In genomic region chr14:54206309-54206708, GRCm38 (mm10) we compare ENCODE assay signal across 28 mouse cellular contexts. TPM values are rescaled to one million over a fixed set of nuclear protein-coding genes. Genes with fewer than 3 reads are reported as not detected.
DNase-seq lines count a peak whose midpoint lies in the region; ATAC-seq and TF ChIP-seq lines count a peak whose summit lies in the region.
"Had no signal": no experiment of that assay in that cellular context is flagged by ENCODE, and none has a peak within 500 bp of the region (broad histone marks: within the 10 kb centered on the region; RNA-seq: fewer than 3 reads in every experiment).

No protein-coding gene starts in this region.

- H3K9me3 ChIP-seq in heart, postnatal 0 days (replicated peaks; ENCODE audit: control insufficient read depth, low read length), result no peaks in the 10 kb centered on the region
- H3K9me3 ChIP-seq in heart, embryonic 11.5 days (replicated peaks; ENCODE audit: control insufficient read depth, low read length), result no peaks in the 10 kb centered on the region
- H3K9me3 ChIP-seq in kidney, postnatal 0 days (replicated peaks; ENCODE audit: low read length), result no peaks in the 10 kb centered on the region
- H3K9me3 ChIP-seq in intestine, embryonic 15.5 days, result no peaks in the 10 kb centered on the region
- no peaks in the 10 kb centered on the region for H3K9me3 ChIP-seq in midbrain, embryonic 16.5 days (replicated peaks; ENCODE audit: control insufficient read depth, low read length, poor library complexity, severe bottlenecking)
- H3K9me3 ChIP-seq: embryonic facial prominence, embryonic 13.5 days; forebrain, embryonic 12.5 days; limb, embryonic 10.5 days; neural tube, embryonic 15.5 days had no signal

- no peak overlapping the region for H3K9ac ChIP-seq in heart, postnatal 0 days (replicated peaks; ENCODE audit: low read depth, low read length)
- H3K9ac ChIP-seq in heart, embryonic 11.5 days (ENCODE audit: low read depth, low read length), result no peak overlapping the region
- no peak overlapping the region for H3K9ac ChIP-seq in kidney, postnatal 0 days (ENCODE audit: low read depth, low read length)
- H3K9ac ChIP-seq in intestine, embryonic 15.5 days, result no peak overlapping the region
- H3K9ac ChIP-seq in midbrain, embryonic 16.5 days (ENCODE audit: low read depth, low read length), result no peak overlapping the region
- H3K9ac ChIP-seq: embryonic facial prominence, embryonic 13.5 days; forebrain, embryonic 12.5 days; hindbrain, embryonic 14.5 days; liver, postnatal 0 days; neural tube, embryonic 15.5 days had no signal

- peaks cover 14% of the 10 kb centered on the region; the same call in 1 of the 2 replicates for H3K4me1 ChIP-seq in heart, postnatal 0 days (ENCODE audit: control insufficient read depth, insufficient read depth)
- peaks cover 29% of the 10 kb centered on the region for H3K4me1 ChIP-seq in heart, embryonic 11.5 days (ENCODE audit: control insufficient read depth, insufficient read depth, low read length)
- peaks cover 6% of the 10 kb centered on the region; the same call in 1 of the 2 replicates for H3K4me1 ChIP-seq in kidney, postnatal 0 days (replicated peaks; ENCODE audit: insufficient read depth, low read length)
- peaks cover 8% of the 10 kb centered on the region for H3K4me1 ChIP-seq in intestine, embryonic 15.5 days (replicated peaks)
- peaks cover 3% of the 10 kb centered on the region; the same call in 1 of the 2 replicates for H3K4me1 ChIP-seq in midbrain, embryonic 16.5 days (ENCODE audit: control insufficient read depth, insufficient read depth, low read length)
- H3K4me1 ChIP-seq: embryonic facial prominence, embryonic 13.5 days; forebrain, embryonic 12.5 days had no signal

- no peak for ATAC-seq in heart, postnatal 0 days (ENCODE audit: insufficient read depth, low read depth)
- no peak for ATAC-seq in heart, embryonic 11.5 days (replicated peaks; ENCODE audit: insufficient number of reproducible peaks, low FRiP score, low TSS enrichment)
- no peak for ATAC-seq in kidney, postnatal 0 days (replicated peaks; ENCODE audit: low FRiP score, low read depth)
- no peak; the same call in 1 of the 2 replicates for ATAC-seq in intestine, embryonic 15.5 days
- no peak for ATAC-seq in midbrain, embryonic 16.5 days
- ATAC-seq: liver, postnatal 0 days; lung, postnatal 0 days had no signal

- H3K27me3 ChIP-seq in heart, postnatal 0 days (ENCODE audit: control insufficient read depth, insufficient read depth, low read length), result no peaks in the 10 kb centered on the region
- no peaks in the 10 kb centered on the region for H3K27me3 ChIP-seq in heart, embryonic 11.5 days (ENCODE audit: control insufficient read depth, insufficient read depth, low read length)
- H3K27me3 ChIP-seq in kidney, postnatal 0 days (ENCODE audit: insufficient read depth, low read length), result no peaks in the 10 kb centered on the region
- H3K27me3 ChIP-seq in intestine, embryonic 15.5 days (replicated peaks), result no peaks in the 10 kb centered on the region
- no peaks in the 10 kb centered on the region for H3K27me3 ChIP-seq in midbrain, embryonic 16.5 days (ENCODE audit: control insufficient read depth, insufficient read depth, low read depth, low read length)
- H3K27me3 ChIP-seq: embryonic facial prominence, embryonic 13.5 days; forebrain, embryonic 12.5 days; neural tube, embryonic 15.5 days had no signal

- no peak overlapping the region for H3K4me2 ChIP-seq in heart, postnatal 0 days (ENCODE audit: low read depth, low read length)
- no peak overlapping the region for H3K4me2 ChIP-seq in heart, embryonic 11.5 days
- H3K4me2 ChIP-seq in kidney, postnatal 0 days (ENCODE audit: low read length), result no peak overlapping the region
- H3K4me2 ChIP-seq in intestine, embryonic 15.5 days (replicated peaks), result no peak overlapping the region
- H3K4me2 ChIP-seq in midbrain, embryonic 16.5 days (ENCODE audit: low read length), result no peak overlapping the region
- H3K4me2 ChIP-seq: embryonic facial prominence, embryonic 13.5 days; forebrain, embryonic 12.5 days; hindbrain, embryonic 14.5 days; neural tube, embryonic 15.5 days had no signal

- no peak overlapping the region for H3K4me3 ChIP-seq in heart, postnatal 0 days (ENCODE audit: low read depth, low read length)
- no peak overlapping the region for H3K4me3 ChIP-seq in heart, embryonic 11.5 days (ENCODE audit: low read depth, low read length)
- no peak overlapping the region for H3K4me3 ChIP-seq in kidney, postnatal 0 days (replicated peaks; ENCODE audit: low read depth, low read length)
- no peak overlapping the region for H3K4me3 ChIP-seq in intestine, embryonic 15.5 days (replicated peaks)
- no peak overlapping the region for H3K4me3 ChIP-seq in midbrain, embryonic 16.5 days (ENCODE audit: low read depth, low read length)
- H3K4me3 ChIP-seq: embryonic facial prominence, embryonic 13.5 days; erythroblast, embryonic 14.5 days; forebrain, embryonic 12.5 days; heart, adult 2 months; layer of hippocampus, adult 2 months; limb, embryonic 10.5 days; neural tube, embryonic 15.5 days had no signal

- TF ChIP-seq EP300 in heart, postnatal 0 days (IDR thresholded peaks at IDR 0.05; ENCODE audit: low read depth), result no peak

- no peaks in the 10 kb centered on the region for H3K36me3 ChIP-seq in heart, postnatal 0 days (replicated peaks; ENCODE audit: control insufficient read depth, insufficient read depth, low read length)
- no peaks in the 10 kb centered on the region for H3K36me3 ChIP-seq in heart, embryonic 11.5 days (ENCODE audit: control insufficient read depth, insufficient read depth, low read length)
- no peaks in the 10 kb centered on the region for H3K36me3 ChIP-seq in kidney, postnatal 0 days (ENCODE audit: insufficient read depth, low read length)
- no peaks in the 10 kb centered on the region for H3K36me3 ChIP-seq in intestine, embryonic 15.5 days
- H3K36me3 ChIP-seq in midbrain, embryonic 16.5 days (ENCODE audit: control insufficient read depth, insufficient read depth, low read length), result no peaks in the 10 kb centered on the region
- H3K36me3 ChIP-seq: embryonic facial prominence, embryonic 13.5 days; forebrain, embryonic 12.5 days; limb, embryonic 10.5 days; neural tube, embryonic 15.5 days had no signal

- H3K27ac ChIP-seq in heart, postnatal 0 days (ENCODE audit: low read depth), result 0 out of 2 replicates have a peak overlapping the region, but pooled peaks have one; percentile 30
- no peak overlapping the region for H3K27ac ChIP-seq in heart, embryonic 11.5 days (ENCODE audit: low read depth, low read length)
- H3K27ac ChIP-seq in kidney, postnatal 0 days, result 0 out of 2 replicates have a peak overlapping the region, but pooled peaks have one; percentile 25
- H3K27ac ChIP-seq in intestine, embryonic 15.5 days, result peak overlapping the region; percentile 44; the same call in 1 of the 2 replicates
- H3K27ac ChIP-seq in midbrain, embryonic 16.5 days (ENCODE audit: low read length), result no peak overlapping the region
- H3K27ac ChIP-seq: embryonic facial prominence, embryonic 13.5 days; forebrain, embryonic 12.5 days; hindbrain, embryonic 14.5 days; layer of hippocampus, adult 2 months; limb, embryonic 10.5 days; macrophage had no signal

- no peak for DNase-seq in heart, postnatal 0 days (ENCODE audit: low spot score)
- no peak for DNase-seq in kidney, postnatal 0 days (ENCODE audit: low spot score)
- no peak for DNase-seq in kidney, adult 9 months
- DNase-seq in naive thymus-derived CD4-positive, alpha-beta T cell, adult 2 months (ENCODE audit: low read depth), result peak; percentile 66
- DNase-seq: adrenal gland, postnatal 14 days; cerebellum, adult 8-10 months; cerebellum, postnatal 36 days; embryo, embryonic 11 days; gastrocnemius, postnatal 25 days; heart, adult 2 months; heart, postnatal 4 days; kidney, adult 18-20 months; liver, postnatal 0 days; right cerebral cortex, adult 18-20 months; right cerebral cortex, postnatal 4 days; thymus, postnatal 14 days had no signal

- TF ChIP-seq CTCF in heart, postnatal 0 days (IDR thresholded peaks at IDR 0.05; ENCODE audit: low read depth), result no peak
- no peak for TF ChIP-seq CTCF in kidney, postnatal 0 days (IDR thresholded peaks at IDR 0.05; ENCODE audit: low read depth)

- 80% methylated on average over 5 of the region's 5 CpGs for WGBS in heart, postnatal 0 days
- WGBS in heart, embryonic 11.5 days (ENCODE audit: insufficient replicate concordance), result 76% methylated on average over 5 of the region's 5 CpGs
- WGBS in kidney, postnatal 0 days, result 34% methylated on average over 5 of the region's 5 CpGs
- WGBS in intestine, embryonic 15.5 days, result 62% methylated on average over 5 of the region's 5 CpGs
- 91% methylated on average over 5 of the region's 5 CpGs for WGBS in midbrain, embryonic 16.5 days

RNA-seq across cellular contexts. Expression of gene Dad1, which starts 47.6 kb away (rescaled TPM):
- 267 and 313 TPM in 2 replicates for total RNA-seq in heart, postnatal 0 days (2014; rRNA removed; ENCODE audit: low replicate concordance)
- polyA plus RNA-seq in heart, postnatal 0 days (2015; fragmentation: Nextera tagmentation; extraction: Ambion mirVana), result 389 and 395 TPM in 2 replicates
- 369 and 395 TPM in 2 replicates for polyA plus RNA-seq in heart, embryonic 11.5 days (2014; fragmentation: Nextera tagmentation; extraction: Ambion mirVana)
- 544 and 545 TPM in 2 replicates for polyA plus RNA-seq in kidney, postnatal 0 days (2015; fragmentation: Nextera tagmentation; extraction: Ambion mirVana)
- polyA plus RNA-seq in intestine, embryonic 15.5 days (2015; fragmentation: Nextera tagmentation; extraction: Ambion mirVana), result 450 and 484 TPM in 2 replicates
- 325 and 344 TPM in 2 replicates for polyA plus RNA-seq in midbrain, embryonic 16.5 days (2015; fragmentation: Nextera tagmentation; extraction: Ambion mirVana)

RNA-seq across cellular contexts. Expression of gene Abhd4, which starts 47.7 kb away (rescaled TPM):
- total RNA-seq in heart, postnatal 0 days (2014; rRNA removed; ENCODE audit: low replicate concordance), result 192 and 229 TPM in 2 replicates
- 99.9 and 103 TPM in 2 replicates for polyA plus RNA-seq in heart, postnatal 0 days (2015; fragmentation: Nextera tagmentation; extraction: Ambion mirVana)
- polyA plus RNA-seq in heart, embryonic 11.5 days (2014; fragmentation: Nextera tagmentation; extraction: Ambion mirVana), result 97.3 and 99.3 TPM in 2 replicates
- polyA plus RNA-seq in kidney, postnatal 0 days (2015; fragmentation: Nextera tagmentation; extraction: Ambion mirVana), result 80.9 and 84.4 TPM in 2 replicates
- 41.6 and 42.6 TPM in 2 replicates for polyA plus RNA-seq in intestine, embryonic 15.5 days (2015; fragmentation: Nextera tagmentation; extraction: Ambion mirVana)
- 45.0 and 58.8 TPM in 2 replicates for polyA plus RNA-seq in midbrain, embryonic 16.5 days (2015; fragmentation: Nextera tagmentation; extraction: Ambion mirVana)

Comparison
In these comparisons a context has a peak if more than half of its experiments do, and no peak if none do; other contexts are left out.
1. H3K27ac ChIP-seq: peak in heart, postnatal 0 days (single experiment), kidney, postnatal 0 days (single experiment) and intestine, embryonic 15.5 days (single experiment); none in heart, embryonic 11.5 days (single experiment) and midbrain, embryonic 16.5 days (single experiment).